Mouse (Mus musculus) kidney, adult 18-20 months (tissue): ENCODE results near the gene Rab8b.

ENCODE experiments used
- DNase-seq: peaks from one replicate; pipeline ENCODE4 v3.0.0; 2021

The Rab8b gene

GRCm38 (mm10) chr9:66919382-66919971 lies at the start of gene Rab8b:
Gene Rab8b (minus strand): TSS chr9:66919687.
- peak; percentile 96 for DNase-seq

DNA sequence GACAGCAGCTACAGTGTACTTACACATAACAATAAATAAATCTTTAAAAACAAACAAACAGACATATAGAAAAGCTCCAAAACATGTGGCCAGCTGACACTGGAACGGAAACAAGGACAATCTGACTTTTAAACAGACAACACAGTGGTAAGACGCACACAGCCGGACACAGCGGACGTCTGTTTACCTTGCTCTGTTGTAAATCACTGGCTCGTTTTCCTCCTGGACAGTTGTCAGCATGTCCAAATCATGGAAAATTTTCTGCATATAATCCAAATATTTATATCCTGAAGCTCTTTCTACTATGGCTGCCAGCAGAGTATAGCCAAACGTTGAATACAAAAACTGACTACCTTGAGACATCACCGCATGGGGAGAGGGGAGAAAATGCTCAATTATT lies 48.0 kb upstream of the Rab8b start:
- no peak for DNase-seq

DNA sequence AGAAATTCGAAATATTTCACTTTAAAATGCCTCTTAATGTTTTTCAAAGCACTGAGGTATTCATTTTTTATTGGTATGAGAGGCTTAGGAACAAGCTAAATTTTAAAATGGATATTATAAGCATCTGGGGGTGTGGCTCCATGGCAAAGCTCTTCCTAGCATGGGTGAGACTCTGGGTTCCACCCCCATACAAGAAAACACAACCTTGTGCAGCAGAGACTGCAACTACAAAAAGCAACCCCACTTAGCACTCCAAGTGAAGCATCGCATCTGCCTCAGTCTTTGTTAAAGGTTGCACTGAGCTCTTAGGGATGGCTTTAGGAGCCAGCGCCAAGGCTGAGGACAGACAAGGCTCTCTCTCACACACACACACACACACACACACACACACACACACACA lies 42.0 kb upstream of the Rab8b start:
- no peak for DNase-seq

- no peak for DNase-seq
These were observed 38.0 kb upstream of the Rab8b start for GRCm38 (mm10) chr9:66957451-66957850.

- no peak for DNase-seq
These were observed 33.4 kb upstream of the Rab8b start for GRCm38 (mm10) chr9:66952886-66953285.

- peak; percentile 23 for DNase-seq
These were observed 32.8 kb upstream of the Rab8b start for GRCm38 (mm10) chr9:66952321-66952720.

GRCm38 (mm10) chr9:66948536-66948935 lies 29.0 kb upstream of the Rab8b start:
- no peak for DNase-seq

- peak; percentile 95 for DNase-seq
These were observed 26.5 kb upstream of the Rab8b start, which contains the start of gene Rps27l for GRCm38 (mm10) chr9:66945647-66946641. Gene Rps27l (plus strand): TSS chr9:66946086.

DNA sequence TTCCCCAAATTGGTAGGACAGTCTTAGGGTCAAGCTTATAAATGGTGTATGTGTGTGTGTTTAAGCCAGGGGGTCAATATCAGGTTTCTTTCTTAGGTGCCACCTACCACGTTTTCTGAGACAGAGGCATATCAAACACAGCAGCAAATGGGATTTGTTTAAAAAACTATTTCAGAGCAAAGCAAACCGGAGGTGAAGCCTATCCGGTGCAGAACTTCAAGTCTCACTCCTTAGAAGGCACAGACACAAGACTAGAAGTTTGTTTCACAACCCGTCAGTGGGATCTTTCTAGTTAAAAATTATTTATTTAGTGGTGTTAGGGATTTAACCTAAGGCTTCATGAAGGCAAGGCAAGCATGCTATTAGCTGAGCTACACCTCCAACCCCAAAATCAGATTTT lies 25.7 kb upstream of the Rab8b start:
- DNase-seq, result no peak

GRCm38 (mm10) chr9:66938836-66939235 lies 19.3 kb upstream of the Rab8b start:
- no peak for DNase-seq

DNA sequence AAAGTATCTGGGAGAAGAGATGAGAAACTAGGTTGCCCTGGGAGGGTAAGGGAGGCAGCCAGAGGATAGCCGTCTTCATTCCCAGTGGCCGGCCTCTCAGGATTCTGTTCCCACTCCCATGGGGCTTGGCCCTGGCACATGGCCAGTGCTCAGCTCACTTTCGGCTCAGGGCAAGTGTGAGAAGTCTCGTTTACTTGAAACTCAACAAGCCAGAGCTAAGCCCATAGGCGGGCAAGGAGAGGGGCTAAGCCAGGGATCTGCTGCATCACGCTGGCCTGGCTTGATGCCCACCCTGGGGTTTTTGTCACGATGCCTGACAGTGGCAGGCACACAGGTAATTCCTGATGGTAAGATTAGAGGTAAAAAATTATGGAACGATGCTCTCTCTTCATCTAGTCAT lies 18.0 kb upstream of the Rab8b start:
- no peak for DNase-seq

DNA sequence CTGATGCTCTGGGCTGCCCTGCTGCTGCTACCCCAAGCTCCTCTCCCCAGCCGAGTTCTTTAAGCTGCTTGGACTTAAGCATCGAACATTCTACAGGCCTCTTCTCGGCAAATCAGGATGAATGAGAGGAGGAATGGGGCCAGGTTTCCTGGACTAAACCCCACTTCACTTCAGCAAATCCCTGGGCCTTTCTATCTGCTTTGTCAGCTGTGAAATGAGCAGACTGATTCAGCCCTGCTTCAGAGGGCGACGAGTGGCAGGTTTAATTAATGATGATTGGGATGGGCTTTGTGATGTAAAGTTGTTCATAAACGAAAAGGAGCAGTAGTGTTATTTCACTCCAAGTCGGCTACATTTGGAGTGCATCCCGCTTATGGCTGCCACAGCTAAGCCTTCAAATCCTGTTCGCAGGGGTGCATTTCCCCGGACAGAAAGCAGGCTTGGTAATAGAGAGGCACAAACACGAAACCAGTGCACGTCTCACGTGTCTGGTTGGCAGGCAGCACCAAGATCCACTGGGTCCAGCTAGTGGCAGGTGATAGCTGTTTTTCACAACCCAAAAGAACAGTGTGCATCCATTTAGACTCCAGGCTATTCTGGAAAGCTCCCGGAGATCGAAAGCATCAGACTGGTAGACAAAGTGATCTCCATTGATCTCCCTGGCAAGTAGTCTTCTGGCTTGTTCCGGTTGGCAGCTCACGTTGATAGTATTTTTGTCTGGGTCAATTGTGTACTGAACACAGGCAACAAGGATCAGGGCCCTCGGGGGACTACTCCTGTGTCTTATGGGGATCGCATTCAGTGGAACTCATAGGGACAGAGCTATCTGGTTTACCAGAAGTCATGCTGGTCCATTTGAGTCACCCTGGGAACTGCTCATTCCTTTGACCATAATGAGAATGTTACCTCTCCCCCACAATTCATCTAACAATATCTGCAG lies 14.7 kb upstream of the Rab8b start:
- no peak for DNase-seq

- no peak for DNase-seq
These were observed 10.9 kb upstream of the Rab8b start for GRCm38 (mm10) chr9:66930351-66930750.

DNA sequence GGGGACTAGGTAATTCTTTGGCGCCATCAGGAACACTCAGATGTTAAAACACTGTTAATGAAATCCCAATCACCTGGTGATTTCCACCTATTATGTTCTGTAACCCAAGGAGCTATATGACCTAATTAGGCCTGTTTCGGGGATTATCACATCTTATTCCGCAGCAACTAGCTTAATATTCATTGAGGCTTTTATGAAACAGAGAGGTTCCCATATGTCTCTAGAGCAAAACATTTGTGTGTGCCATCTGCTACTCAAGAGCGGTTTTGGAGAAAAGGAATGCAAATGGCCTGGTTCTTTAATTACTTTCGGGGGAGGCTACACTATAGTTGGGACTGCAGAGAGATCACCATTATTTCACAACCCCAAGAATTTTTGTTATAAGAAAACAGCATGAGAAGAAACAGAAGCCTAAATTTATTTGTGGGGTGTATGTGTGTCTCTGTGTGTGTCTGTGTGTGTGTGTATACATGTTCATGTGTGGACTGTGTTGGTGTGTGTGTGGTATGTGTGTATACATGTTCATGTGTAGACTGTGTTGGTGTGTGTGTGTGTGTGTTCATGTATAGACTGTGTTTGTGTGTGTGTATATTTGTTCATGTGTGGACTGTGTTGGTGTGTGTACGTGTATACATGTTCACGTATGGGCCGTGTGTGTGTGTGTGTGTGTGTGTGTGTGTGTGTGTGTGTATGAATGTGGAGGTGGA lies 8.4 kb upstream of the Rab8b start:
- no peak for DNase-seq

- DNase-seq, result no peak
These were observed 6.4 kb upstream of the Rab8b start for GRCm38 (mm10) chr9:66925853-66926252.

GRCm38 (mm10) chr9:66922076-66922475 lies 2.6 kb upstream of the Rab8b start:
- no peak for DNase-seq

DNA sequence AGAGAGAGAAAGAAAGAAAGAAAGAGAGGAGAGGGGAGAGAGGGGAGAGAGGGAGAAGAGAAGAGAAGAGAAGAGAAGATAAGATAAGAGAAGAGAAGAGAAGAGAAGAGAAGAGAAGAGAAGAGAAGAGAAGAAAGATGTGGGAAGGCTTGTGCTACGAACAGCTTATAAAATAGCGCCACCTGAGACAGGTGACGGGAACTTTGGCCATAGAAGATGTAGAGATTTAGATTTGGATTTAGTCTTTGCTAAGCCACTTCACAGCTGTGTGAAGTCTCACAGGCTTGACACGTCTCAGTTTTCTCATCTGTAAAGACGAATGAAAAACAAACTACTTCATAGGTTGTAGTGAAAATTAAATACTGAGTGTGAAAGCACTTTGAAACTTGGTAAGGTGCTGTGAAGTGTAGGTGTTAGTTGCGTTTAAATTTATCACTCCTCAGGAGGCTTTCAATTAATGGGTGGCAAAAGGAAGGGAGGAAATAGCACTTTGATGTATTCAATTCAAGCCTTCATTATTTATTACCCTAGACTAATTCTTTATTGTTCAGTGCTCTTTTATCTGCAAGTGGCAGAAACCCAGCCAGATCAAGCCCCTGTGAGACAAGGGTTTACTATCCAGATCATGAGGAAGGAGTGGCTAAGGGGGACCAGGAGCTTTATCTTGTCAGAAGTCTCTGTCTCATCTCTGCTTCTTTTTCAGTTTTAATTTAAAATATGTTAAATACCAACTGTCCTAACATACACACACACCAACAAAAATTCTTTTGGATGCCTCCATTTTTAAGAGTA lies 1.2 kb upstream of the Rab8b start:
- DNase-seq, result no peak

- DNase-seq, result no peak
These were observed 494 bp upstream of the Rab8b start for GRCm38 (mm10) chr9:66919981-66920380.

DNA sequence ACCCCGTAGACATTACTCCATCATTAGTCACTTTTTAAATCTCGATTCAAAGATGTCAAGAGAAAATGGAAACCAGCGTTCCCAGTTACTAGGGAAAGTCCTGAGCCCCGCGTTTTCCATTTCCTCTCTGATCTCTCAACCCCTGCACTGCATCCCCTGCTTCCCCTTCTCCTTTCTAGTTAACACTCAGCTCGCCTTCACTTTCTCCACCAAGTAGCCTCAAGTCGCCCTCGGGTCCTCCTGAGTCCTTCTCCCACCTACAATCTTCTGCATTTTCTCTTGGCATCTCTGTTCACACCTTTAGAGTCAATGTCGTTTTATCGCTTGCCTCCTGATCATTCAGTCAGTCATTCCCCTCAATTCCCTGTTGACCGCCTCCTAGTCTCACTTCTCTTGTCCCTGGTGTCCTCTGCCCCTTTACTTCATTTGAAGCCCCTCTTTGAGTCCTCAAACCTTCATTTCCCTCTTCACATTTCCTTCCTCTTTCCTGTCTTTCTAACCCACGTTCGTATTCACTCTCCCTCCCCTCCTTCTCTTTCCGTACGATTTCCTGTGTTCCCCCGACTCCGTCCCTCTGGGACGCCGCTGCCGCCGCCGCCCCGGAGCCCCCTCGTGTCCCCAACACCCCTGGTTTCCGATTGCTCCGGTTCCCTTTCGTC lies 686 bp downstream of the Rab8b start:
- no peak for DNase-seq

GRCm38 (mm10) chr9:66917892-66918255 lies 1.6 kb downstream of the Rab8b start:
- DNase-seq, result no peak
